Mouse (Mus musculus) erythroblast, adult 5-6 weeks (primary cell): Measurements from ENCODE around the gene Gm3776. TPM values are rescaled to one million over a fixed set of nuclear protein-coding genes. Genes with fewer than 3 reads are reported as not detected.
"Not testable (repeated sequence)": the region's sequence is repeated elsewhere in the genome, so short reads cannot be mapped to it uniquely, and the experiment has no call there.

Experiments
- ATAC-seq: replicated peaks from 2 replicates; pipeline ENCODE4 v1.8.0; 2016; ENCODE audit warnings: moderate number of reproducible peaks, mild to moderate bottlenecking, moderate TSS enrichment, inconsistent platforms; ENCODE audit not compliant: poor library complexity, low FRiP score, severe bottlenecking
- total RNA-seq, 2 experiments: library from RNA; stranded (forward) in 1 of 2; stranded (reverse) in 1 of 2; fragments of 150-400 nt in 1 of 2; fragments of 200-764, 138-1000 nt in 1 of 2; gene quantifications; 2 replicates each; pipeline versions ENCODE4 v1.2.3 to v1.2.4; 2015 to 2017; ENCODE audit warnings: low replicate concordance in 2 of 2

Gm3776 gene
- total RNA-seq (2015; ENCODE audit: low replicate concordance) = not detected in 2 replicates
- not detected in 2 replicates for total RNA-seq (2017; ENCODE audit: low replicate concordance)

- ATAC-seq = not testable (repeated sequence)
Measured at GRCm38 (mm10) chr9:78256914-78257313, at the start of gene Gm3776. TSS of gene Gm3776 (plus strand) at chr9:78257129.

- no peak for ATAC-seq
Measured at GRCm38 (mm10) chr9:78208956-78209355, 48.0 kb upstream of the Gm3776 start.

GRCm38 (mm10) chr9:78210079-78210478 is 46.9 kb upstream of the Gm3776 start:
- ATAC-seq = no peak

- ATAC-seq = no peak
Measured at GRCm38 (mm10) chr9:78210821-78211220, 46.1 kb upstream of the Gm3776 start.

GRCm38 (mm10) chr9:78211521-78211920 is 45.4 kb upstream of the Gm3776 start:
- no peak for ATAC-seq

- ATAC-seq = no peak
Measured at GRCm38 (mm10) chr9:78212341-78213049, 44.4 kb upstream of the Gm3776 start.

GRCm38 (mm10) chr9:78217074-78217473 is 39.9 kb upstream of the Gm3776 start:
- ATAC-seq = no peak

GRCm38 (mm10) chr9:78222616-78223015 is 34.3 kb upstream of the Gm3776 start:
- ATAC-seq = no peak

GRCm38 (mm10) chr9:78223221-78223902 is 33.6 kb upstream of the Gm3776 start:
- ATAC-seq = no peak

- ATAC-seq = no peak
Measured at GRCm38 (mm10) chr9:78224418-78224817, 32.5 kb upstream of the Gm3776 start.

GRCm38 (mm10) chr9:78225304-78225703 is 31.6 kb upstream of the Gm3776 start:
- no peak for ATAC-seq

GRCm38 (mm10) chr9:78228122-78228521 is 28.8 kb upstream of the Gm3776 start:
- ATAC-seq = no peak

GRCm38 (mm10) chr9:78229658-78230057 is 27.3 kb upstream of the Gm3776 start:
- not testable (repeated sequence) for ATAC-seq

- not testable (repeated sequence) for ATAC-seq
Measured at GRCm38 (mm10) chr9:78230461-78230860, 26.5 kb upstream of the Gm3776 start, which contains the start of gene Gsta1. TSS of gene Gsta1 (plus strand) at chr9:78230656.

GRCm38 (mm10) chr9:78233121-78233695 is 23.7 kb upstream of the Gm3776 start:
- ATAC-seq = peak; percentile 51; the same call in 1 of the 2 replicates

GRCm38 (mm10) chr9:78255683-78256470 is 1.1 kb upstream of the Gm3776 start:
- not testable (repeated sequence) for ATAC-seq

- ATAC-seq = peak; percentile 68
Measured at GRCm38 (mm10) chr9:78259688-78260087, 2.8 kb downstream of the Gm3776 start.

GRCm38 (mm10) chr9:78270945-78271344 is 14.0 kb downstream of the Gm3776 start:
- ATAC-seq = not testable (repeated sequence)

GRCm38 (mm10) chr9:78282002-78282711 is 25.2 kb downstream of the Gm3776 start:
- ATAC-seq = not testable (repeated sequence)
